Mouse (Mus musculus): ENCODE measurements at regions not wholly inside any gene's neighbourhood (a gene's known extent, or its start where the extent isn't known, plus 50 kb on each side); places are given as distances from the start of the nearest gene placed in this dataset.
"Not testable (repeated sequence)": the region's sequence is repeated elsewhere in the genome, so short reads cannot be mapped to it uniquely, and the experiment has no call there.

GRCm38 (mm10) chr17:55036142-55036541 lies 409.0 kb upstream of the St6gal2 start:
- TF ChIP-seq USF1 (IDR thresholded peaks at IDR 0.05; ENCODE audit: low read depth, low read length) (no peak), SMC3 (IDR thresholded peaks at IDR 0.05; ENCODE audit: low read depth, low read length) (0 out of 2 replicates have a peak, but pooled peaks have one; percentile 3), MAFK (IDR thresholded peaks at IDR 0.05; ENCODE audit: insufficient replicate concordance, low read length) (no peak), CTCF (conservative IDR thresholded peaks at IDR 0.05 in 1 of 2, IDR thresholded peaks at IDR 0.05 in 1 of 2; ENCODE audit: low read depth in 2 of 2, low read length in 2 of 2) (peak in 1 of 2 experiments; percentile 8; a peak in 1 of 4 replicates), ZNF384 (IDR thresholded peaks at IDR 0.05; ENCODE audit: low read depth, low read length) (no peak)
- no peak overlapping the region for H3K27ac ChIP-seq (ENCODE audit: insufficient read depth, low read depth)
- no peaks in the 10 kb centered on the region for H3K4me1 ChIP-seq (ENCODE audit: control insufficient read depth in 1 of 2, insufficient read depth in 2 of 2)
- in situ Hi-C loops (cut with MboI; ENCODE audit: low pct_ligation_motif_present, low pct_unique_long_range_greater_than_20kb, low sequenced_read_pairs): no loop called here
- no peaks in the 10 kb centered on the region for H3K27me3 ChIP-seq (replicated peaks)
- DNase-seq (ENCODE audit: extremely low read depth): no peak
- dilution Hi-C loops (cut with MboI; ENCODE audit: extremely low pct_ligation_motif_present, extremely low pct_unique_long_range_greater_than_20kb, low sequenced_read_pairs): no loop called here
- H3K79me2 ChIP-seq (replicated peaks; ENCODE audit: control insufficient read depth, extremely low read depth, insufficient read depth, poor library complexity, severe bottlenecking): no peaks in the 10 kb centered on the region
- H3K4me2 ChIP-seq (ENCODE audit: insufficient read depth, low read depth, poor library complexity, severe bottlenecking): no peak overlapping the region
- no peaks in the 10 kb centered on the region for H3K36me3 ChIP-seq (replicated peaks in 1 of 2; ENCODE audit: control insufficient read depth in 1 of 2, insufficient read depth in 1 of 2, low read length in 1 of 2)
- H3K9me3 ChIP-seq (replicated peaks; ENCODE audit: low read length): peaks cover 9% of the 10 kb centered on the region
- no peak overlapping the region for H3K4me3 ChIP-seq (replicated peaks in 1 of 3; ENCODE audit: low read depth in 2 of 3, low read length in 2 of 3, poor library complexity in 1 of 3)
- no peak overlapping the region for H3K9ac ChIP-seq (ENCODE audit: insufficient read depth, low read depth)

GRCm38 (mm10) chr17:55040216-55040615 lies 405.0 kb upstream of the St6gal2 start:
- dilution Hi-C loops (cut with MboI; ENCODE audit: extremely low pct_ligation_motif_present, extremely low pct_unique_long_range_greater_than_20kb, low sequenced_read_pairs); H3K4me1 ChIP-seq (ENCODE audit: control insufficient read depth in 1 of 2, insufficient read depth in 2 of 2); H3K9ac ChIP-seq (ENCODE audit: insufficient read depth, low read depth); in situ Hi-C loops (cut with MboI; ENCODE audit: low pct_ligation_motif_present, low pct_unique_long_range_greater_than_20kb, low sequenced_read_pairs); H3K4me3 ChIP-seq (replicated peaks in 1 of 3; ENCODE audit: low read depth in 2 of 3, low read length in 2 of 3, poor library complexity in 1 of 3); DNase-seq (ENCODE audit: extremely low read depth); H3K27me3 ChIP-seq (replicated peaks); H3K36me3 ChIP-seq (replicated peaks in 1 of 2; ENCODE audit: control insufficient read depth in 1 of 2, insufficient read depth in 1 of 2, low read length in 1 of 2); H3K27ac ChIP-seq (ENCODE audit: insufficient read depth, low read depth); H3K79me2 ChIP-seq (replicated peaks; ENCODE audit: control insufficient read depth, extremely low read depth, insufficient read depth, poor library complexity, severe bottlenecking); H3K4me2 ChIP-seq (ENCODE audit: insufficient read depth, low read depth, poor library complexity, severe bottlenecking): not testable (repeated sequence)
- H3K9me3 ChIP-seq (replicated peaks; ENCODE audit: low read length): peaks cover 17% of the 10 kb centered on the region

- H3K4me2 ChIP-seq (ENCODE audit: insufficient read depth, low read depth, poor library complexity, severe bottlenecking): no peak overlapping the region
- H3K4me1 ChIP-seq (ENCODE audit: control insufficient read depth in 1 of 2, insufficient read depth in 2 of 2): no peaks in the 10 kb centered on the region
- H3K9me3 ChIP-seq (replicated peaks; ENCODE audit: low read length): peaks cover 9% of the 10 kb centered on the region
- dilution Hi-C loops (cut with MboI; ENCODE audit: extremely low pct_ligation_motif_present, extremely low pct_unique_long_range_greater_than_20kb, low sequenced_read_pairs): no loop called here
- in situ Hi-C loops (cut with MboI; ENCODE audit: low pct_ligation_motif_present, low pct_unique_long_range_greater_than_20kb, low sequenced_read_pairs): no loop called here
- H3K27ac ChIP-seq (ENCODE audit: insufficient read depth, low read depth): no peak overlapping the region
- H3K4me3 ChIP-seq (replicated peaks in 1 of 3; ENCODE audit: low read depth in 2 of 3, low read length in 2 of 3, poor library complexity in 1 of 3): no peak overlapping the region
- no peak for TF ChIP-seq USF2 (conservative IDR thresholded peaks at IDR 0.05; ENCODE audit: low read depth, low read length)
- no peak for TF ChIP-seq JUND (conservative IDR thresholded peaks at IDR 0.05; ENCODE audit: low read depth, low read length)
- TF ChIP-seq MYC (IDR thresholded peaks at IDR 0.05; ENCODE audit: low read depth, low read length): no peak
- no peak for TF ChIP-seq HCFC1 (IDR thresholded peaks at IDR 0.05; ENCODE audit: low read depth, low read length)
- no peak for TF ChIP-seq ZMIZ1 (IDR thresholded peaks at IDR 0.05; ENCODE audit: low read depth, low read length)
- no peak for TF ChIP-seq MAX (IDR thresholded peaks at IDR 0.05; ENCODE audit: low read length)
- no peak for TF ChIP-seq GABPA (IDR thresholded peaks at IDR 0.05; ENCODE audit: insufficient replicate concordance, low read depth, low read length)
- no peak for TF ChIP-seq KAT2A (IDR thresholded peaks at IDR 0.05; ENCODE audit: insufficient replicate concordance, low read length)
- no peak for TF ChIP-seq ETS1 (conservative IDR thresholded peaks at IDR 0.05; ENCODE audit: low read depth, low read length)
- no peak for TF ChIP-seq USF1 (IDR thresholded peaks at IDR 0.05; ENCODE audit: low read depth, low read length)
- TF ChIP-seq CTCF (conservative IDR thresholded peaks at IDR 0.05 in 1 of 2, IDR thresholded peaks at IDR 0.05 in 1 of 2; ENCODE audit: low read depth in 2 of 2, low read length in 2 of 2): no peak
- TF ChIP-seq ZNF384 (IDR thresholded peaks at IDR 0.05; ENCODE audit: low read depth, low read length): no peak
- no peak for TF ChIP-seq POLR2AphosphoS2 (IDR thresholded peaks at IDR 0.05; ENCODE audit: low read depth, low read length)
- no peaks in the 10 kb centered on the region for H3K36me3 ChIP-seq (replicated peaks in 1 of 2; ENCODE audit: control insufficient read depth in 1 of 2, insufficient read depth in 1 of 2, low read length in 1 of 2)
- DNase-seq (ENCODE audit: extremely low read depth): no peak
- H3K27me3 ChIP-seq (replicated peaks): no peaks in the 10 kb centered on the region
- no peak overlapping the region for H3K9ac ChIP-seq (ENCODE audit: insufficient read depth, low read depth)
- no peaks in the 10 kb centered on the region for H3K79me2 ChIP-seq (replicated peaks; ENCODE audit: control insufficient read depth, extremely low read depth, insufficient read depth, poor library complexity, severe bottlenecking)
These were observed 376.8 kb upstream of the St6gal2 start for GRCm38 (mm10) chr17:55068420-55068819.
